Mouse (Mus musculus): ENCODE results near the gene Ceacam3.
"Not testable (repeated sequence)": the region's sequence is repeated elsewhere in the genome, so short reads cannot be mapped to it uniquely, and the experiment has no call there.

Gene Ceacam3

GRCm38 (mm10) chr7:17149931-17150330 lies at the start of gene Ceacam3:
Gene Ceacam3, plus strand, starts transcription at chr7:17150282.
- no peak for DNase-seq (ENCODE audit: low spot score)

DNA sequence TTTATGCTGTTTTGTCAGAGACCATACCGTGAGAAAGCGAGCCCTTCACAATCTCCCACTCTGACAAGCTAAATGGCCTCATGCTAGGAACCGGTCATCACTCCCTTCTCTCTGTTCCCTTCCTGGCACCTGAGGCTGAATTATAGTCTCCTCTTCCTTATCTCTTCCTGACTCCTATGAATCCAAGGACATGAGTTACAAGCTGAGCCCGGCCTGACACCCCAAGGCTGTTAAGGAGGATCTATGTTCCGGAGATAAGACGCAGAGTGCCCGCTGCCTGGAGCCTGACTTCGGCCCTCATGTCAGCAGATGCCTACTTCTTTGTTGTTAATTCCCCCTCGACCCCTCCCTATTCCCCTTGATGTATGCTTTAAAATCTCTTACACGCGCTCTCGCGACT lies 48.5 kb upstream of the Ceacam3 start:
- not testable (repeated sequence) for DNase-seq (ENCODE audit: low spot score)

DNA sequence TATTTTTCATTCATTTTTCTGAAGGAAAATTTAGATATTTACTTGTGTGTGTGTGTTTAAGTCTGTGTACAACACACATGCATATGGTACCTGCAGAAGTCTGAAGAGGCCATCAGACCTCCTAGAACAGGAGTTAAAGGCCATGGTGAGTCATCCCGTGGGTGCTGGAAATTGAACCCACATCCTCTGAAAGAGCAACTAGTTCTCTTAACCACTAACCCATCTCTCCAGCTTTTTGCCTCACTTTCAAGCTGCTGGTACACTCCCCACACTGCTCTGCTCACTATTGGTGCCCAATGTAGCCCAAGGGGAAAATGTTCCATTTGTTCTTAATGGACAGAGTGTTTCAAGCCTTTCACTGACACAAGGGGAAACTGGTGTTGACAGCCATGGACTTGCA lies 14.8 kb upstream of the Ceacam3 start:
- DNase-seq (ENCODE audit: low spot score), result no peak

DNA sequence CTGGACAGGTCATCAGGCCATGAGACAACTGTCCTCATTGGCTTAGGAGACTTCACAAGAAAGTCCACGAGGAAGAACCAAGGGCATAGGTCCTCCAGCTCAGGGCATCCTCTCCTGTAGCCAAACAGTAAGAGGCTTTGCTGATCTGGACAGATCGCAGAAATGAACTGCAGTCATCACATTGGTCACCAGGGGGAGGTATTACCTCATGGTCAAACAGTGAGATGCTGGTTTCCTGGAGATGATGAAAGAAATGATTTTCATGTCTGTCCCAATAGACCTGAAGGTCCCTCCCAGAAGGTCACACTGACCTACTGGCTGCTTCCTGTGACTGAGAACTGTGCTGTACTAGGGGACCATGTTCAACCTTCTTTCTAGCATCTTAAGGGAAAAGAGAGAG lies 5.6 kb downstream of the Ceacam3 start:
- no peak for DNase-seq (ENCODE audit: low spot score)

GRCm38 (mm10) chr7:17156885-17157677 lies 7.0 kb downstream of the Ceacam3 start:
- no peak for DNase-seq (ENCODE audit: low spot score)

GRCm38 (mm10) chr7:17159011-17159410 lies 8.9 kb downstream of the Ceacam3 start:
- no peak for DNase-seq (ENCODE audit: low spot score)

GRCm38 (mm10) chr7:17171827-17172226 lies 21.7 kb downstream of the Ceacam3 start:
- no peak for DNase-seq (ENCODE audit: low spot score)

GRCm38 (mm10) chr7:17203177-17203576 lies 53.1 kb downstream of the Ceacam3 start, which contains the start of gene Psg29:
Gene Psg29, plus strand, starts transcription at chr7:17203477.
- DNase-seq (ENCODE audit: low spot score), result no peak

GRCm38 (mm10) chr7:17205530-17206184 lies 55.6 kb downstream of the Ceacam3 start:
- DNase-seq (ENCODE audit: low spot score), result no peak
